Mouse (Mus musculus): ENCODE data around the gene Tjp1. TPM values are rescaled to one million over a fixed set of nuclear protein-coding genes. Genes with fewer than 3 reads are reported as not detected.

Tjp1 gene
- polyA plus RNA-seq, 1 experiment from 2014 or later, result 18.6 TPM

DNA sequence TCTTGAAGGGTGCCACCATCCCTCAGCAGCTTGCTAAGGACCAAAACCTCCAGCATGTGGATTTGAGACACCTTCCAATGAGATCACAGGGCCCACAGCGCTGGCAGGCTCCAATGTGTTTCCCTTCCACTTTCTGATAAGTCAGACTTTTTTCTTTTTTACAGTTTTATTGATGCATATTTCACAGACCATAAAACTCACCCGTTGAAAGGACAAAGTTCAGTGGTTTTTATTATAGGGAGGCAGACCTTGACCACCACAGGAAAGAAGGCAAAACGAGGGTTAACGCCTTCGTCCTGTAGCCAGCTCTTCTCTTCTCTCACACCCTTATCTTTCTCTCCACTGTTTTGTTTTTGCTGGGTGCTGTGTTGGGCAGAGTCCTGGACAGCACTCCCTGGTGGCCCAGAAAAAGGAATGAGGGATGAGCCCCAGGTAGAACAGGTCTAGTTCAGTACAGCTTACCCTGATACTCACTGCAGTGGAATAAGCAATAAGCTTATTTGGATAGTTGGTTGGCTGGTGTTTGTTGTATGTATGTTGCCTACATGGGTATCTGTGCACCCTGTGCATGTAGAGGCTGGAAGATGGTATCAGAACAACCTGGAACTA is 43.3 kb downstream of the Tjp1 start:
- ATAC-seq (replicated peaks; ENCODE audit: insufficient number of reproducible peaks, low FRiP score, low TSS enrichment, low read depth), result no peak
- Histone ChIP-seq H3K4me2 (ENCODE audit: low read depth, low read length) (no peak overlapping the region), H3K9me3 (replicated peaks; ENCODE audit: control insufficient read depth, low read length) (no peaks in the 10 kb centered on the region), H3K27ac (replicated peaks; ENCODE audit: low read depth, low read length) (no peak overlapping the region), H3K9ac (replicated peaks; ENCODE audit: low read length) (no peak overlapping the region), H3K4me3 (ENCODE audit: low read depth, low read length) (no peak overlapping the region), H3K4me1 (ENCODE audit: control insufficient read depth, insufficient read depth, low read length) (no peaks in the 10 kb centered on the region), H3K27me3 (ENCODE audit: control insufficient read depth, insufficient read depth, low read length) (no peaks in the 10 kb centered on the region), H3K36me3 (replicated peaks; ENCODE audit: control insufficient read depth, insufficient read depth, low read depth, low read length) (no peaks in the 10 kb centered on the region)
- DNase-seq (ENCODE audit: low spot score), result no peak
- WGBS, result 84% methylated on average over 5 of the region's 5 CpGs

DNA sequence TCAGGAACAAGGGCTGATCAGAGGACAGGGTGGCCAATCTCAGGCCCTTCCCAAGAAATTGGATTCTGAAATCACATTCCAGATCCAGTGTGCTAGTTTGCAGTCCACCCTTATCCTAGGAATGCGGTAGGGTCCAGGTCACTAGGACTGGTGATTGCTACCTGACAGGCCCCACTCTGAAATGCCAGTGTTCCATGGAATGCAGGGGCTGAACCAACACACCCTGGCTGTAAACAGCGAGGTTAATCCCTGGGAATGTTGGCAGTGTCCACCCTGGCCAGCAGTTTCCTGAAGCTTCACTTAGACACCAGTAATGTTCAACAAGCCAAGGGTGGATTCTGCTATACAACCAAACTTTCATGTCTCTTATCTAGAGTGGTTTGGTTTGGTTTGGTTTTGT is 45.4 kb downstream of the Tjp1 start:
- 56% methylated on average over 2 of the region's 2 CpGs for WGBS
- Histone ChIP-seq H3K9me3 (replicated peaks; ENCODE audit: control insufficient read depth, low read length) (no peaks in the 10 kb centered on the region), H3K4me3 (ENCODE audit: low read depth, low read length) (no peak overlapping the region), H3K4me1 (ENCODE audit: control insufficient read depth, insufficient read depth, low read length) (no peaks in the 10 kb centered on the region), H3K4me2 (ENCODE audit: low read depth, low read length) (no peak overlapping the region), H3K27ac (replicated peaks; ENCODE audit: low read depth, low read length) (no peak overlapping the region), H3K27me3 (ENCODE audit: control insufficient read depth, insufficient read depth, low read length) (no peaks in the 10 kb centered on the region), H3K36me3 (replicated peaks; ENCODE audit: control insufficient read depth, insufficient read depth, low read depth, low read length) (no peaks in the 10 kb centered on the region), H3K9ac (replicated peaks; ENCODE audit: low read length) (no peak overlapping the region)
- ATAC-seq (replicated peaks; ENCODE audit: insufficient number of reproducible peaks, low FRiP score, low TSS enrichment, low read depth) (no peak), DNase-seq (ENCODE audit: low spot score) (no peak)

DNA sequence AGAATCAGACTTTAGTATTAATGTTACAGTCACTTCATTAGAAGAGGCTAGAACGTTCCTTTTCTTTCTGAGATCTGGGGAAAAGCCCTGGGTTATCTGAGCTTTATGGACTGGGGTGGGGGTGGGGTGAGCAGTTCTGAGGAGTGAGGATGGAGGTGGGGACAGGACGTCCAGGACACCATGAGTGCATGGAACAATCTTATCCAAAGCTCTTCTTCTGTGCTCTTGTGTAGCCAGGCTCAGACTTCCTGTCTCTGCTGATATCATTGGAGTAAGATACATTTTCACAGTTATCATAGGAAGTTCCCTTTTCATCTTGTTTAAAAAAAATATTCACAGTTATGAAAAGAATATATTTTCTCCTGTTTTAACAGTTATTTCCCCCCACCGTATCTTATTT is 55.5 kb downstream of the Tjp1 start:
- Histone ChIP-seq H3K27ac (replicated peaks; ENCODE audit: low read depth, low read length) (no peak overlapping the region), H3K4me2 (ENCODE audit: low read depth, low read length) (no peak overlapping the region), H3K36me3 (replicated peaks; ENCODE audit: control insufficient read depth, insufficient read depth, low read depth, low read length) (no peaks in the 10 kb centered on the region), H3K9ac (replicated peaks; ENCODE audit: low read length) (no peak overlapping the region), H3K4me3 (ENCODE audit: low read depth, low read length) (no peak overlapping the region), H3K4me1 (ENCODE audit: control insufficient read depth, insufficient read depth, low read length) (no peaks in the 10 kb centered on the region), H3K9me3 (replicated peaks; ENCODE audit: control insufficient read depth, low read length) (no peaks in the 10 kb centered on the region), H3K27me3 (ENCODE audit: control insufficient read depth, insufficient read depth, low read length) (no peaks in the 10 kb centered on the region)
- DNase-seq (ENCODE audit: low spot score) (no peak), ATAC-seq (replicated peaks; ENCODE audit: insufficient number of reproducible peaks, low FRiP score, low TSS enrichment, low read depth) (no peak)
- WGBS, result 81% methylated on average over 3 of the region's 3 CpGs

DNA sequence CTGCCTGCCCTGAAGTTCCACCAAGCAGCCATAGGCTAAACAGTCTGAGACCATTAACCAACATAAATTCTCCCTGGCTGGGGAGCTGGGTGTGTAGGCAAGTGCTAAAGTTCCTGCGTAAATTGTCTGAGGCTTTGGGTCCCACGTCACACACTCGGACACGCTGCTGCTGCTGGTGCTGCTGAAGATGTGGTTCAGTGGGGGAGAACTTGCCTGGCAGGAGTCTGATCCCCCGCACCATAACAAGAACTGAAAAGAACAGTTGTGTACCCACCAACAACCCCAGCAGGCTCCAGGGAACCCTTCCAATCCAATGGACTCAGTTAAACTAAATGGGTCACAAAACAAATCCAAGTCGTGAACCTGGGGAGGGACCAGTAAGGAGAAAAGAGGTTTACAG is 56.2 kb downstream of the Tjp1 start:
- no peaks in the 10 kb centered on the region for H3K27me3 ChIP-seq (ENCODE audit: control insufficient read depth, insufficient read depth, low read length)
- H3K9me3 ChIP-seq (replicated peaks; ENCODE audit: control insufficient read depth, low read length), result no peaks in the 10 kb centered on the region
- no peak overlapping the region for H3K4me2 ChIP-seq (ENCODE audit: low read depth, low read length)
- no peak for DNase-seq (ENCODE audit: low spot score)
- no peak for ATAC-seq (replicated peaks; ENCODE audit: insufficient number of reproducible peaks, low FRiP score, low TSS enrichment, low read depth)
- no peak overlapping the region for H3K27ac ChIP-seq (replicated peaks; ENCODE audit: low read depth, low read length)
- no peaks in the 10 kb centered on the region for H3K4me1 ChIP-seq (ENCODE audit: control insufficient read depth, insufficient read depth, low read length)
- H3K9ac ChIP-seq (replicated peaks; ENCODE audit: low read length), result no peak overlapping the region
- WGBS, result 82% methylated on average over 6 of the region's 6 CpGs
- no peak overlapping the region for H3K4me3 ChIP-seq (ENCODE audit: low read depth, low read length)
- H3K36me3 ChIP-seq (replicated peaks; ENCODE audit: control insufficient read depth, insufficient read depth, low read depth, low read length), result no peaks in the 10 kb centered on the region

DNA sequence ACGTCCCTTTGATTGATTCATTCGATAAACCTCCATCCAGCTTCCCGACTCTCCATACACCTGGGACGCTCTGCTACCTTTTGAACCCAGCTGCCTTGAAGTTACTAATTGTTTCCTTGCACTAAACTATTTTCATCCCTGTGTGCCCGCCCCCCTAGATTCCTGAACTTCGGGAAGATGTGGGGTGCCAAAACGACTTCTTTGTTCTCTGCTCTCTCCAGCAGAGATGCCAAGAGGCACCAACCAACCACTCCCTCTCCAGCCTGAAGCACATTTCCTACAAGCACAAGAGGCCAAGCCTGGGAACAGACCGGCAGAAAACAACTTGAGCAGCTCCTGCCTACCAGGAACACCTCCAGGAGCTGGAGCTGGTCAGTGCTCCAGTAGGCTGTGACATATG is 57.4 kb downstream of the Tjp1 start:
- no peak overlapping the region for H3K4me3 ChIP-seq (ENCODE audit: low read depth, low read length)
- 21% methylated on average over 8 of the region's 8 CpGs for WGBS
- ATAC-seq (replicated peaks; ENCODE audit: insufficient number of reproducible peaks, low FRiP score, low TSS enrichment, low read depth), result no peak

DNA sequence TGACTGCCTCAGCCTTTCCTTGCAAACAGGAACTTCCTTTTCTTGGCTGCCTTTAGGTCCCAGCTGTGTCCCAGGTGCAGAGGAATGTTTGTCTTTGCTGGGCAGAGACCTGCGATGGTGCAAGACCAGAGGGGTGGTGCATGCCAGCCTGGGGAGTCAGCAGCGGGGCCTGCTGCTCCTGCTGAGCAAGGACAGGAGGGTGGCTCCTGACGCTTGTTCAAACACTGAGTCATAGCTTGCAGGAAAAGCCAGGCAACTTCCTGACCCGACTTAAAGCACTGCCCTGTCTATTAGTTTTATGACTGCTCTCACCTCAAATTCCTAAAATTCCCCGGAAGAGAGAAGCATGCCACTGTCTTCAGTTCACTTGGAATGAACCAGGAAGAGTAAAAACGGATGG is 57.9 kb downstream of the Tjp1 start:
- no peaks in the 10 kb centered on the region for H3K36me3 ChIP-seq (replicated peaks; ENCODE audit: control insufficient read depth, insufficient read depth, low read depth, low read length)
- DNase-seq (ENCODE audit: low spot score), result no peak
- no peak for ATAC-seq (replicated peaks; ENCODE audit: insufficient number of reproducible peaks, low FRiP score, low TSS enrichment, low read depth)
- no peaks in the 10 kb centered on the region for H3K27me3 ChIP-seq (ENCODE audit: control insufficient read depth, insufficient read depth, low read length)
- no peak overlapping the region; the same call in 1 of the 2 replicates for H3K4me2 ChIP-seq (ENCODE audit: low read depth, low read length)
- no peaks in the 10 kb centered on the region for H3K9me3 ChIP-seq (replicated peaks; ENCODE audit: control insufficient read depth, low read length)
- H3K9ac ChIP-seq (replicated peaks; ENCODE audit: low read length), result no peak overlapping the region
- H3K27ac ChIP-seq (replicated peaks; ENCODE audit: low read depth, low read length), result no peak overlapping the region
- H3K4me1 ChIP-seq (ENCODE audit: control insufficient read depth, insufficient read depth, low read length), result no peaks in the 10 kb centered on the region
- H3K4me3 ChIP-seq (ENCODE audit: low read depth, low read length), result no peak overlapping the region
- WGBS, result 22% methylated on average over 6 of the region's 6 CpGs

More for the DNA sequence above, 57.4 kb downstream of the Tjp1 start:
- Histone ChIP-seq H3K4me1 (ENCODE audit: control insufficient read depth, insufficient read depth, low read length) (no peaks in the 10 kb centered on the region), H3K36me3 (replicated peaks; ENCODE audit: control insufficient read depth, insufficient read depth, low read depth, low read length) (no peaks in the 10 kb centered on the region), H3K27ac (replicated peaks; ENCODE audit: low read depth, low read length) (no peak overlapping the region), H3K9me3 (replicated peaks; ENCODE audit: control insufficient read depth, low read length) (no peaks in the 10 kb centered on the region), H3K27me3 (ENCODE audit: control insufficient read depth, insufficient read depth, low read length) (no peaks in the 10 kb centered on the region), H3K4me2 (ENCODE audit: low read depth, low read length) (no peak overlapping the region), H3K9ac (replicated peaks; ENCODE audit: low read length) (no peak overlapping the region)
- no peak for DNase-seq (ENCODE audit: low spot score)

DNA sequence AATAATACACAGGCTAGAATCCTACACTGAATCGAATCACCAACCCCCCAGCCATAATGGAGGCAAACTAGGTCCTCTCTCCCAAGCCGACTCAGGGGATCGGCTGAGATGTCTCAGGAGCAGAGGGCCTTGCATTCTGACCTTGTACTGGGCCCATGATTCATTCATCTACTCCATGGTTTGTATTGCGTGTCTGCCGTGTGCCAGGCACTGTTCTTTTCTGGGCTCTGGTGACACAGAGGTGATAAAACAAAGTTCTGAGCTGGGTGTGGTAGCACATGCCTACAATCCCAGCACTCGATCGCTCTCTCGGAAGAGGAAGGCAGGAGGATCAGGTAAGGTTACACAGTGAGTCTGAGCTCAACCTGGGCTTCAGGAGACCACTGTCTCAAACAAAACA is 59.4 kb downstream of the Tjp1 start:
- 88% methylated on average over 8 of the region's 8 CpGs for WGBS
- H3K27ac ChIP-seq (replicated peaks; ENCODE audit: low read depth, low read length), result no peak overlapping the region
- DNase-seq (ENCODE audit: low spot score), result no peak
- H3K9me3 ChIP-seq (replicated peaks; ENCODE audit: control insufficient read depth, low read length), result no peaks in the 10 kb centered on the region
- no peak overlapping the region for H3K9ac ChIP-seq (replicated peaks; ENCODE audit: low read length)
- H3K4me2 ChIP-seq (ENCODE audit: low read depth, low read length), result no peak overlapping the region
- H3K27me3 ChIP-seq (ENCODE audit: control insufficient read depth, insufficient read depth, low read length), result no peaks in the 10 kb centered on the region
- no peaks in the 10 kb centered on the region for H3K4me1 ChIP-seq (ENCODE audit: control insufficient read depth, insufficient read depth, low read length)
- H3K4me3 ChIP-seq (ENCODE audit: low read depth, low read length), result no peak overlapping the region
- H3K36me3 ChIP-seq (replicated peaks; ENCODE audit: control insufficient read depth, insufficient read depth, low read depth, low read length), result no peaks in the 10 kb centered on the region
- ATAC-seq (replicated peaks; ENCODE audit: insufficient number of reproducible peaks, low FRiP score, low TSS enrichment, low read depth), result no peak

DNA sequence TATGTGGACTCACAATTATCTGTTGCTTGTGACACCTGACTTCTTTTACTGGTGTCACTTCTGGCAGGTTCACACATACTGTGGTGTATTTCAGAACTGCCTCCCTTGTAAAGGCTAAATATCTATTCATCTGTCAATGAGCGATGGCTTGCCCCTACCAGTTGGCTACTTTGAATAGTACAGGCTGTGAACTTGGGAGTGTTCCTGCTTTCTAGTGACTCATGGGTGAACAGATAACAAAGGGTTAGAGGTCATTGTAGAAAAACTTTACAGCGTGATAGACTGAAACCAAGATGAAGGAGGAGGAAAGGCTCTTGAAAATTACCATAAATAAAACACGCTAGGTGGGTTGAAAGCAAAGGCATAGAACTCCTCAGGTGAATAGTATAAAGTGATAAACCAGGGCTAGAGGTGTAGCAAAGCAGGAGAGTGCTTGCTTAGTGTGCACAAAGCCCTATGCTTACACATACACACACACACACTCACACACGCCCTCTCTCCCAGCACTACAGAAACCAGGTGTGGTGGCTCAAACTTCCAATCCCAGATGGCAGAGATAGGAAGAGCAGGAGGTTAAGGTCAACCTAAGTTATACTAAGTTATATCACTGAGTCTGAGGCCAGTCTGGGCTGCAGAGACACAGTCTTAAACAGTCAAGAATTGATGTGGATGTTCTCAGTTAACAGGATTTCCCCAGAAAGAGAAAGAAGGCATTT is 60.1 kb downstream of the Tjp1 start:
- no peaks in the 10 kb centered on the region for H3K27me3 ChIP-seq (ENCODE audit: control insufficient read depth, insufficient read depth, low read length)
- H3K36me3 ChIP-seq (replicated peaks; ENCODE audit: control insufficient read depth, insufficient read depth, low read depth, low read length), result no peaks in the 10 kb centered on the region
- no peaks in the 10 kb centered on the region for H3K4me1 ChIP-seq (ENCODE audit: control insufficient read depth, insufficient read depth, low read length)
- no peak overlapping the region for H3K9ac ChIP-seq (replicated peaks; ENCODE audit: low read length)
- no peak overlapping the region for H3K27ac ChIP-seq (replicated peaks; ENCODE audit: low read depth, low read length)
- WGBS, result 84% methylated on average over 4 of the region's 4 CpGs
- H3K4me2 ChIP-seq (ENCODE audit: low read depth, low read length), result no peak overlapping the region
- no peak overlapping the region for H3K4me3 ChIP-seq (ENCODE audit: low read depth, low read length)
- no peak for DNase-seq (ENCODE audit: low spot score)
- no peak for ATAC-seq (replicated peaks; ENCODE audit: insufficient number of reproducible peaks, low FRiP score, low TSS enrichment, low read depth)
- H3K9me3 ChIP-seq (replicated peaks; ENCODE audit: control insufficient read depth, low read length), result no peaks in the 10 kb centered on the region

Data from embryonic facial prominence, embryonic 11.5 days (tissue).